Mouse (Mus musculus) heart, postnatal 10 days (tissue): ENCODE results near the gene Ptgis. TPM values are rescaled to one million over a fixed set of nuclear protein-coding genes. Genes with fewer than 3 reads are reported as not detected.

ENCODE experiments used
- DNase-seq, 2 experiments: peaks; one replicate each; pipeline ENCODE4 v3.0.0; 2021
- intact Hi-C: fragments of 180-260 bp; cut with DNase I; formaldehyde crosslinking; loops from one replicate; pipeline ENCODE4 v1.15.1; 2025
- total RNA-seq, 2 experiments: library from RNA; stranded (reverse); gene quantifications; 2 replicates each; pipeline ENCODE4 v1.2.3; 2021

Gene Ptgis
- total RNA-seq, 2 experiments from 2014 or later = 35.8 to 39.7 TPM

GRCm38 (mm10) chr2:167263931-167264330 is 23.5 kb upstream of the Ptgis start:
- DNase-seq = peak; percentile 6 to 16
- intact Hi-C loops = no loop called here

- peak; percentile 84 for DNase-seq
Observed at GRCm38 (mm10) chr2:167263040-167263810, 22.8 kb upstream of the Ptgis start.

DNA sequence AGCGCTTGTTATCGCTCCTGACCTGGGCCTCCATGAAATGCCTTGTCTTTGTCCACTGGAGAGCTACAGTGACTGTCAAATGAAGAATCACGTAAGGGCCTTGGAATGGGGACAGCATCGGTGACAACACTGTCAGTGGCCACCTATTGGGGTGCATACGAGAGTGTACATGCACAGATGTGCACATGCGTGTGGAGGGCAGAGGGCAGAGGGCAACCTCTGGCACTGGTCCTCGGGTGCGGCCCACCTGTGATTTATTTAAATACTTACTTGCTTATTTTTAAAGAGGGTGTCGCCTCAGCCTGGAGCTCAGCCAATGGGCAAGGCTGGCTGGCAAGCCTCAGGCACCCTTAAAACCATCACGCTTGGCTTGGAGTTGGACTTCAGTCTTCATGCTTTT is 22.0 kb upstream of the Ptgis start:
- no peak for DNase-seq
- intact Hi-C loops = no loop called here

More at GRCm38 (mm10) chr2:167263040-167263810, 22.8 kb upstream of the Ptgis start:
- intact Hi-C loops = no loop called here

DNA sequence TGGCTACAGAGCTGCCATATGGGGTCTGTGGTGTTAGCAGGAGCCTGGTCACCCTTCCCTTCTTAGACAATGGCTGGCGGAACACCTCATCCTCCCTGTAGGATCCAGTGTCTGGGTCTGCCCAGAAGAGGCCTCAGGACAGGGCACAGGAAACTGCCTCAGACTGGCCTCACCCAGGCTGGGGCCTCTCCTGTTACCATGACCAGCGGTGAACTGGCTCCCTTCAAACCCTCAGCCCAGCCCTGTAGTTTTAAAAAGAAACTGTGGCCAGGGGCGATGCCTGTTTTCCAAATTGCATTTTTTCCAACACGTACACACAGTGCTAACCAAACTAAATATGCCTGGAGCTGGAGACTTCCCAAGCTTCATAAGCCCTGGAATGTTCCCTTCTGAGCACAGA is 20.7 kb upstream of the Ptgis start:
- DNase-seq = no peak
- intact Hi-C loops = no loop called here

DNA sequence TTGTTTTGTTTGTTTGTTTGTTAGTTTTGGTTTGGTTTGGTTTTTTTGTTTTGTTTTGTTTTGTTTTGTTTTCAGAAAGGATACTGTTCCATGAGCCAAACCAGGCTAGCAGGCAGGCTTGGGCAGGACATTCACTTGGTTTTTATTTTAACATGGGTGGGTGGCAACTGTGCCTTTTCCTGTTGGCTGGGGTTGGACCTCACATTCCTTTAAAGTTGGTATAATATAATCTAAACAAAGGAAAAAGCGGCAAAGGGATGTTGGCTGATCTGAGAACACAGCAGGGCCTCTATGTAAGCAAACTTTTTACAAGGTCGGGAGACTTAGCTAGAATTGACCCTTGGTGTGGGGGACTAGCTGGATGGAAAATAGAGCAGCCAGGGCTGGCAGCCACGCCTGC is 17.4 kb upstream of the Ptgis start:
- DNase-seq = no peak
- intact Hi-C loops = no loop called here

GRCm38 (mm10) chr2:167254808-167255207 is 14.4 kb upstream of the Ptgis start:
- no peak for DNase-seq
- intact Hi-C loops = no loop called here

DNA sequence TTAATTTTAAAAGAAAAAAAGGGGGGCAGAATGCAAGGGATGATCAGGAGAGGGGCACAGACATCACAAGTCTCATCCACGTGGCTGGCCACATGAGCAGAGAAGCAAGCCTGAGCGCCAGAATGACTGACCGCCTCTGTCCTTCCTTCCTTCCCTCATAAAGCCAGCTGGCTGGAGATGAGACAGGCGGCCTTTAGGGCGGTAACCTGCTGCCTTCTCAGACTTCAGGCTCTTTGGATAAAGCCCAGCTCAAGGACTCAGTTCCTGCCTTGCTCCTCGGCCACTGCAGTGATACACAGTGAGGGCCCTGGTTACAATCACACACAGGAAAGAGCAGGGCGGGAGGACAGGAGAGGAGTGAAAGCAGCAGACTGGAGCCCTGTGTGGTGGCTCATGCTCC is 13.8 kb upstream of the Ptgis start:
- peak; percentile 79 to 81 for DNase-seq
- intact Hi-C loops = no loop called here

DNA sequence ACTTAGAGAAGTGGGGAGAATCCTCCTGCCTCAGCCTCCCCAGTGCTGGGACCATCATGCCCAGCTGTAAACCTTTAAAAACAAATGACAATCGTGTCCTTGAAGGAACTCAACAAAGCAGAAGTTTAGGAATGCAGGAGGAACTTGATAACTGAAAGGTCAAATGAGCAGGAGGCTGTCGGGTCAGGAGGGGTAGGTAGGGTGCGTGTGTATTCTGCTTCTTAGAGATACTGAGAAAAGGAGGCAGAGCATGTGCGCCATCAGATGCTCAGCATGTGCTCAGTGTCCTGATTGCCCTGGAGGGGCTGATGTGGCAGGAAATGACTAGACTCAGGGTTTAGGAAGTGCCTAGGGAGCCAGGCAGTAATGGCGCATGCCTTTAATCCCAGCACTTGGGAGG is 13.1 kb upstream of the Ptgis start:
- intact Hi-C loops = no loop called here
- no peak for DNase-seq

DNA sequence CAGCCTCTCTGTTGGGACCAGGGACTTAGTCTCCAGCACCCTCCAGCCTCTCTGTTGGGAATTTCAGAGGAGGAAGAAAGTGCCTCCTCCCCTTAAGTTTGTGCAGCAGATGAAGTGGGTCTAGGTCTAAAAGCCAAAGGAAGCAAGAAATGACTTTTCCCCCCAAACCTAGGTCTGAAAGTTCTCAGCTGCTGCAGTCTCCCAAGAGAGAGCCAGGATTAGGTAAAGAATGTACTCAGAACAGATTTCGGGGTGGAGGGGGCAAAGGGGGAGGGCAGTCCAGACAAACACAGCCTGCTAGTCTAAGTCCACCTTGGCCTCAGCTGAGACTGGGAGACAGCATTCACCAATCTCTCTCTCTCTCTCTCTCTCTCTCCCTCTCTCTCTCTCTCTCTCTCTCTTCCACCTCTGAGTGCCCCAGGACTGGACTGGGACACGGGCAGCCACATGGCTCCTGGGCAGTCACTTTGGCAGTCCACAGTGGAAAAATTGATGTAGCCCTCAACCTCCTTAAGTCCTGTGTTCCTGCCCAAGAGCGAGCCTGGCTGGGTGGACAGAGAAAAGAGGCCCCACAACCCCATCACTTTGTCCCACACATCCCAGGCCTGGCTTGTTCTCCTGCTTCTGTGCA is 11.8 kb upstream of the Ptgis start:
- intact Hi-C loops = no loop called here
- no peak for DNase-seq

DNA sequence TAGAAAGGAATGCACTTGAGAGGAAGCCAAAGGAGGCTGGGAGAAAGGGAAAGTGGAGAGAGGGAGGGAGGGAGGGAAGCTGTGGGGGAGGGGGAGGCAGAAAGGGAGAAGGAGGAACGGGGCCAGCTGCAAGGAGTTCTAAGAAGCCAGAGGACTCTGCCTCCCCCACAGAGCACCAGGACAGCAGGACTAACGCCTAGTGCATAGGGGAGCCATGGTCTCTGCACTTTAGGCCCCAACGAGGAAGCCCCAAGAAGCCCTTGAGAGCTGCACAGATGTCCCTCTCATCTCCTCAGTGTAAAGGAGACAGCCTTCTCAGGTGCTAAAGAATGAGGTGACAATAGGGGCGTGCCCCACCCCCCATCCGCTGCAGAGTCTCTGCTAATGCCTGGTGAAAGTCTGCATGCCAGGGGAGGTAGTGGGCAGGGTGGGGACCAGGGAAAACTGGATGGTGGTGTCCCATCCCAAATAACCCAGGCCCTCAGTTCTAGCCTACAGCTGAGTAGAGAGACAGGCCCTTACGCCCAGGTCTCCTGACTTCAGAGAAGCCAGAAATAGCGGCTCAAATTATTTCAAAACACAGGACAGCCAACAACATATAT is 10.4 kb upstream of the Ptgis start:
- intact Hi-C loops = no loop called here
- peak in 1 of 2 experiments; percentile 61 for DNase-seq

DNA sequence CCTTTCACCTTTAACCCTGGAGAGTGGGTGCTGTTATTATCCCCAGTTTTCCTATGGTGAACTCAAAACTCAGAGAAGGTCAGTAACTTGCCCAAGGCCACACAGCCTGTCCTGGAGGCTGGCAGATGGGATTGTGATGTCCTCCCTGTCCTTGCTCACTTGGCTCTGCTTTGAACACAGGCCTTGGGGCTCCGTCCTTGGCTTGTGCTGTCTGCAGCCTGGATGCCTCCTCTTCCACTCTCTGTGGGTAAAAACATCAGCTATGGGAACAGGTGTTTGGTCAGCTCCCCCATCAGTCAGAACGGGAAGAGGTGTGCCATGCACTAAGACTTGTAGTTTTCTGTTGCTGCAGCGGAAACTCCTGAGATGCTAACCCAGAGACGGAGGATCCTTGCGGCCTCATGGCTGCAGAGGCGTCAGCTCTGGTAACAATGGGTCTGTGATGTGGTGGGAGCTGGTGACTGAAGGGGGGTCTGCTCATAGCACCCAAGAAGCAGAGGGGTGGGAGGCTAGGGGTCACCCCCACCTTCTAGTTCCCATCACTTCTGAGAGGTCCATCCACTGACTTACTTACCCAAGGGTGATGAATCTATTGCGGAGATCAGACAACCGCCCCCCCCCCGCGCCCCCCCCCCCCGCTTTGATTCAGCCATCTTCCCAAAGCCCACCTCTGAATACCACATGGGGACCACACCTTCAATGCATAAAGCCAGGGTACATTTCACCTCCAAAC is 9.8 kb upstream of the Ptgis start:
- DNase-seq = no peak
- intact Hi-C loops = no loop called here

- DNase-seq = peak; percentile 71 to 75
- intact Hi-C loops = no loop called here
Observed at GRCm38 (mm10) chr2:167249591-167249990, 9.2 kb upstream of the Ptgis start.

DNA sequence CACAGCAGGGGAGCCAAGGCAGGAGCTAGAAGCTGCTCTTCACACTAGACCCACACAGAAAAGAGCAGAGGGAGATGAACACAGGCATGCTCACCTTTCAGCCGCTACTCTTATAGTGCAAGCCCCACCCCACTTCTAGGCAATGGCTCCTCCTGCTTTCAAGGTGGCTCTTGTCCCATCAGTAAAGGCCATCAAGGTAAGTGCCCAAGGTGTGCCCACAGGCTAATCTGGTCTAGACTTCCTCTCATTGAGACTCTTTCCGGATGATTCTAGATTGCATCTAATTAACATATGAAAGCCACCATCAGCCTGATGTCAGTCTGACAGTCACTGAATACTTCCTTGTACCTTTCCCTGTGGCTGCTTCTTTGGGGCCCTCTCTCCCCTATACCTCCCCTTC is 7.4 kb upstream of the Ptgis start:
- intact Hi-C loops = no loop called here
- no peak for DNase-seq

DNA sequence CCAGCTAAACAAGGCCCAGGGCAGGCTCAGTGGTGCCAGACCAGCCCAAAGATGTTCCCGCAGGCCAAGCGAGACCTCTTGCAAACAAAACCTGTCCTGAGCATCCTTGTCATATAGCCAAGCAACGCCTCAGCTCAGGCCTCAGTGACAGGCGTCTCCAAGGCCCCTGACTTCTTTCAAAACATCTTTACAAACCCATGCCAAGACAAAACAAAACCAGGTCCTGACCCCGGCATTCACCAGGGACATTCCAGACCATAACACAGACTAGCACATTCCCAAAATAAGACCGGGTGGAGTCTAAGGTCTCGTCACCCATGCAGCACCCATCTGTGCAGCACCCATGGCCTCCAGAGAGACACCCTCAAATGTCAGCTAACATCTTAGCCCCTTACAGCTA is 6.3 kb upstream of the Ptgis start:
- intact Hi-C loops = no loop called here
- DNase-seq = no peak

- intact Hi-C loops = no loop called here
- DNase-seq = no peak
Observed at GRCm38 (mm10) chr2:167244892-167245291, 4.5 kb upstream of the Ptgis start.

- DNase-seq = no peak
- intact Hi-C loops = no loop called here
Observed at GRCm38 (mm10) chr2:167243831-167244563, 3.6 kb upstream of the Ptgis start.

DNA sequence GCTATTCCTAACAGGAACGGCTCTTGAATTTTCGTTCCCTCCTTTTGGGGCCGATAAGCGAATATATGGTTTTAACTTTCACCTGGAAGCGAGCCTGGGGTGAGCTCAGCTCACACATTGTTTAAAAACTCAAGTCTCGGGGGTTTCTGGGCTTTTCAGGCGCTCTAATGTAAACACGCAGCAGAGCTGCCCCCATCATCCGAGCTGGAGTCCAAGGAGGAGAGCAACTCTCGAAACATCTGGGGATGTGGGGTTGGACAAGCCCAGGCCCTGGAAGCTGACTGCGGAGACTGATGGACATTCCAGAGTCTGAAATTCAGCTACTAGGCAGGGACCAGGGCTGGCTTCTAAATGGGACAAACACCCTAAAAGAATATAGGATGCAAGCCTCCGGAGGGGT is 1.1 kb downstream of the Ptgis start:
- intact Hi-C loops = no loop called here
- no peak for DNase-seq

DNA sequence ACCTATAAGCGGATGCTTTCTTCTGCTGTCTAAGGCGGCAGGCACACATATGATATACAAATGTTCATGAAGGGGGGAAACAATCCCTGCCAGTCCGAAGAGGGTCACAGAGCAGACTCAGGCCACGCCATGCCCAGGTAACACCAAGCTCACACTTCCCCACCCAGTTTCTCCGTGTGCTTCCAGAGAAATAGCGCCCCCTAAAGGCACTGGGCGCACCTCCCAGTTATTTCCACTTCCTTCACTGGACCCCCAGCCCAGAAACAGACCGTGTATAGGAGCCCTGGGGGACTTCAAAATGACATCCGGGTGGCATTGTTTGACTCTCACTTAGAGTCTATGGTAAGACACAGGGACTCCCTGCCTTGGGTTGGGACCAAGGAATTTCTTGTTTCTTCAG is 3.2 kb downstream of the Ptgis start:
- intact Hi-C loops = no loop called here
- DNase-seq = no peak

GRCm38 (mm10) chr2:167236174-167236573 is 4.2 kb downstream of the Ptgis start:
- DNase-seq = no peak
- intact Hi-C loops = no loop called here

DNA sequence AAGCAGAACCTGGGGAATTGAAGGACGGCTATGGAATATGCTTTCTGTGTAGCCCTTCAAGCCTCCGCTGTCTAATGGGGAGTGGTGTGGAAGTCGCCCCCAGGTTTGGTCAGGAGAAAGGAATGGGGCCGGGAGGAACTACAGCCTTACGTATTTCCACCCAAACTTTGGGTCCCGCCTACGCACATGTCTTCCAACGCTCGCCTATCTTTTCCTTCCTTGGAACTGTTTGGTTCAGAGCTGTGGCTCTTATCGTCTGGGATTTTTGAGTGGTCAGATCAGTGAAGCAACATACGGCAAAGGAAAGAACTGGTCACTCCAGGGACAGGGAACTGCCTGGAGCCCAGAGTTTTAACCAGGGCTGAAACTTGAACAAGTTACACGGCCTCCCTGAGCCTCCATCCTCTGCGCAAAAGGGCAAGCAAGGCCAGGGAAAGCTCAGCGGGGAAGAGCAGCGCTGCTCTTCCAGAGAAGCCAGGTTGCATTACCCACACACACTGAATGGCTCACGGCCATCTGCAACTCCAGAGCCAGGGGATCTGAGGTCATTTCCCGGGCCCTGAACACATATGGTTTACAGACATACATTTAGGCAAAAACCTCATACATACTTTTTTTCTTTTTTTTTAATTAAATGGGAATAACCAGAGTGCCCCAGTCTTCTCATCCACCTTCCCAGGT is 4.9 kb downstream of the Ptgis start:
- peak; percentile 79 to 83 for DNase-seq
- intact Hi-C loops = no loop called here
